Mouse (Mus musculus): ENCODE results near the gene 4933425L06Rik.
A peak's percentile ranks its signal among the peaks of the same experiment; 100 is the strongest.

The 4933425L06Rik gene

GRCm38 (mm10) chr13:105081862-105082261, at the start of gene 4933425L06Rik:
Gene 4933425L06Rik, plus strand, starts transcription at chr13:105082122.
- DNase-seq (ENCODE audit: low spot score in 2 of 2) = no peak

- no peak for DNase-seq (ENCODE audit: low spot score in 2 of 2)
Measured at GRCm38 (mm10) chr13:105037816-105038215, 44.1 kb upstream of the 4933425L06Rik start.

GRCm38 (mm10) chr13:105038334-105038733, 43.6 kb upstream of the 4933425L06Rik start:
- DNase-seq (ENCODE audit: low spot score in 2 of 2) = no peak

- DNase-seq (ENCODE audit: low spot score in 2 of 2) = no peak
Measured at GRCm38 (mm10) chr13:105043882-105044281, 38.0 kb upstream of the 4933425L06Rik start.

- DNase-seq (ENCODE audit: low spot score in 2 of 2) = no peak
Measured at GRCm38 (mm10) chr13:105047377-105047776, 34.5 kb upstream of the 4933425L06Rik start.

GRCm38 (mm10) chr13:105048662-105049061, 33.3 kb upstream of the 4933425L06Rik start:
- DNase-seq (ENCODE audit: low spot score in 2 of 2) = no peak

GRCm38 (mm10) chr13:105051432-105051831, 30.5 kb upstream of the 4933425L06Rik start:
- DNase-seq (ENCODE audit: low spot score in 2 of 2) = no peak

- DNase-seq (ENCODE audit: low spot score in 2 of 2) = peak in 1 of 2 experiments; percentile 9
Measured at GRCm38 (mm10) chr13:105053618-105054017, 28.3 kb upstream of the 4933425L06Rik start.

- peak; percentile 41 to 64 for DNase-seq (ENCODE audit: low spot score in 2 of 2)
Measured at GRCm38 (mm10) chr13:105054181-105054940, 27.6 kb upstream of the 4933425L06Rik start, which contains the start of gene Rgs7bp. Gene Rgs7bp, minus strand, starts transcription at chr13:105054930.

- DNase-seq (ENCODE audit: low spot score in 2 of 2) = no peak
Measured at GRCm38 (mm10) chr13:105054941-105055309, 27.0 kb upstream of the 4933425L06Rik start.

GRCm38 (mm10) chr13:105055374-105055773, 26.5 kb upstream of the 4933425L06Rik start:
- no peak for DNase-seq (ENCODE audit: low spot score in 2 of 2)

GRCm38 (mm10) chr13:105066119-105066518, 15.8 kb upstream of the 4933425L06Rik start:
- DNase-seq (ENCODE audit: low spot score in 2 of 2) = no peak

GRCm38 (mm10) chr13:105066890-105067845, 14.8 kb upstream of the 4933425L06Rik start:
- DNase-seq (ENCODE audit: low spot score in 2 of 2) = no peak

- no peak for DNase-seq (ENCODE audit: low spot score in 2 of 2)
Measured at GRCm38 (mm10) chr13:105089276-105089675, 7.4 kb downstream of the 4933425L06Rik start.

- DNase-seq (ENCODE audit: low spot score in 2 of 2) = no peak
Measured at GRCm38 (mm10) chr13:105096316-105096715, 14.4 kb downstream of the 4933425L06Rik start.

GRCm38 (mm10) chr13:105100705-105101104, 18.8 kb downstream of the 4933425L06Rik start:
- DNase-seq (ENCODE audit: low spot score in 2 of 2) = no peak

- DNase-seq (ENCODE audit: low spot score in 2 of 2) = no peak
Measured at GRCm38 (mm10) chr13:105104385-105104784, 22.5 kb downstream of the 4933425L06Rik start.

- DNase-seq (ENCODE audit: low spot score in 2 of 2) = no peak
Measured at GRCm38 (mm10) chr13:105111599-105111998, 29.7 kb downstream of the 4933425L06Rik start.

- no peak for DNase-seq (ENCODE audit: low spot score in 2 of 2)
Measured at GRCm38 (mm10) chr13:105121617-105122016, 39.7 kb downstream of the 4933425L06Rik start.

- no peak for DNase-seq (ENCODE audit: low spot score in 2 of 2)
Measured at GRCm38 (mm10) chr13:105122092-105122491, 40.2 kb downstream of the 4933425L06Rik start.

- DNase-seq (ENCODE audit: low spot score in 2 of 2) = no peak
Measured at GRCm38 (mm10) chr13:105130080-105130479, 48.2 kb downstream of the 4933425L06Rik start.

GRCm38 (mm10) chr13:105132370-105132769, 50.4 kb downstream of the 4933425L06Rik start:
- DNase-seq (ENCODE audit: low spot score in 2 of 2) = no peak
